Mouse (Mus musculus): Measurements from ENCODE around the gene Slc25a1.

The Slc25a1 gene

GRCm38 (mm10) chr16:17891567-17891959 lies 36.5 kb downstream of the Slc25a1 start, which contains the start of gene Gm20518:
Gene Gm20518, minus strand, starts transcription at chr16:17891671.
- ChIA-PET CTCF (interaction anchor here (0.5 to 2.8 kb wide), 24 partner anchors 8 to 744 kb away, joined by 3 to 14 read pairs (median 4); partner anchors contain the start of genes Ccdc116 (in 1 of the 4), Dgcr6 (in 1 of the 4), Ess2 (in 1 of the 4) and Slc25a1 (in 1 of the 4)), POLR2A (interaction anchor here (0.6 to 4.6 kb wide), 103 partner anchors 8 to 921 kb away, joined by 3 to 52 read pairs (median 5); partner anchors contain the start of genes Ess2 (in 3 of the 4), Gsc2 (in 3 of the 4), Slc25a1 (in 3 of the 4) and Cdc45 (in 1 of the 4))

GRCm38 (mm10) chr16:17890917-17891566 lies 37.0 kb downstream of the Slc25a1 start:
- ChIA-PET POLR2A (interaction anchor here (0.6 to 4.6 kb wide), 100 partner anchors 8 to 921 kb away, joined by 3 to 52 read pairs (median 5); partner anchors contain the start of genes Ess2 (in 3 of the 4), Gsc2 (in 3 of the 4), Slc25a1 (in 3 of the 4) and Cdc45 (in 1 of the 4)), CTCF (interaction anchor here in 3 of 4 experiments (0.5 to 2.8 kb wide), 23 partner anchors 9 to 744 kb away, joined by 3 to 14 read pairs (median 4); partner anchors contain the start of genes Ccdc116 (in 1 of the 3), Dgcr6 (in 1 of the 3), Ess2 (in 1 of the 3) and Slc25a1 (in 1 of the 3))

- ChIA-PET CTCF (interaction anchor here in 2 of 4 experiments (0.7 to 2.8 kb wide), 2 partner anchors 41 to 670 kb away, joined by 6 to 14 read pairs; no protein-coding TSS in a partner anchor), POLR2A (interaction anchor here (0.6 to 4.6 kb wide), 36 partner anchors 8 to 922 kb away, joined by 3 to 52 read pairs (median 8); partner anchors contain the start of genes Ess2 (in 2 of the 4), Slc25a1 (in 2 of the 4), Cdc45 (in 1 of the 4) and Gsc2 (in 1 of the 4))
Measured at GRCm38 (mm10) chr16:17890342-17890727, 37.7 kb downstream of the Slc25a1 start.

- POLR2A ChIA-PET: interaction anchor here in 2 of 4 experiments (0.7 to 4.6 kb wide), 14 partner anchors 9 to 199 kb away, joined by 3 to 52 read pairs (median 11); partner anchors contain the start of genes Slc25a1 (in 2 of the 2), Ess2 (in 1 of the 2) and Klhl22 (in 1 of the 2)
- CTCF ChIA-PET: interaction anchor here in 1 of 4 experiments (0.7 kb wide), 1 partner anchor 670 kb away, joined by 6 read pairs; no protein-coding TSS in a partner anchor
Measured at GRCm38 (mm10) chr16:17889689-17890341, 38.2 kb downstream of the Slc25a1 start.

- ChIA-PET POLR2A (interaction anchor here in 3 of 4 experiments (0.7 to 6.8 kb wide), 18 partner anchors 7 to 205 kb away, joined by 3 to 36 read pairs (median 4); partner anchors contain the start of genes Slc25a1 (in 2 of the 3), Ess2 (in 1 of the 3), Gm20518 (in 1 of the 3) and Klhl22 (in 1 of the 3)), CTCF (interaction anchor here in 1 of 4 experiments (1.7 kb wide), 1 partner anchor 35 kb away, joined by 4 read pairs; no protein-coding TSS in a partner anchor)
Measured at GRCm38 (mm10) chr16:17884116-17884515, 43.9 kb downstream of the Slc25a1 start.

GRCm38 (mm10) chr16:17882196-17882595 lies 45.8 kb downstream of the Slc25a1 start:
- POLR2A ChIA-PET: interaction anchor here in 3 of 4 experiments (0.9 to 6.8 kb wide), 6 partner anchors 9 to 15 kb away, joined by 3 to 36 read pairs (median 6); partner anchors contain the start of gene Gm20518 (in 3 of the 3)
- CTCF ChIA-PET: no interaction called here

- ChIA-PET CTCF (no interaction called here), POLR2A (interaction anchor here in 2 of 4 experiments (0.7 to 6.8 kb wide), 6 partner anchors 8 to 45 kb away, joined by 3 to 36 read pairs (median 4); partner anchors contain the start of gene Gm20518 (in 2 of the 2))
Measured at GRCm38 (mm10) chr16:17879571-17879970, 48.4 kb downstream of the Slc25a1 start.

- POLR2A ChIA-PET: interaction anchor here in 1 of 4 experiments (2.4 kb wide), 1 partner anchor 16 kb away, joined by 8 read pairs; the partner anchor contains the start of gene Gm20518
- CTCF ChIA-PET: no interaction called here
Measured at GRCm38 (mm10) chr16:17876096-17876495, 51.9 kb downstream of the Slc25a1 start.

Data from embryonic stem cell, embryonic (primary cell).